Mouse (Mus musculus): ENCODE data around the gene Ltbp1. TPM values are rescaled to one million over a fixed set of nuclear protein-coding genes. Genes with fewer than 3 reads are reported as not detected.

The Ltbp1 gene
- polyA plus RNA-seq, 1 experiment from 2014 or later = 28.3 TPM

GRCm38 (mm10) chr17:75186732-75187509 lies 181.6 kb downstream of the Ltbp1 start:
- H3K27ac ChIP-seq = no peak overlapping the region
- H3K36me3 ChIP-seq = no peaks in the 10 kb centered on the region
- H3K27me3 ChIP-seq = no peaks in the 10 kb centered on the region
- 86% methylated on average over 8 of the region's 8 CpGs for WGBS
- no peak overlapping the region for H3K4me2 ChIP-seq
- ATAC-seq (ENCODE audit: borderline replicate concordance, extremely low read depth, low FRiP score, low TSS enrichment) = no peak
- no peaks in the 10 kb centered on the region for H3K9me3 ChIP-seq
- no peak overlapping the region for H3K9ac ChIP-seq
- H3K4me1 ChIP-seq = peaks cover 6% of the 10 kb centered on the region
- H3K4me3 ChIP-seq = no peak overlapping the region

GRCm38 (mm10) chr17:75196952-75197351 lies 191.6 kb downstream of the Ltbp1 start:
- no peak for ATAC-seq (ENCODE audit: borderline replicate concordance, extremely low read depth, low FRiP score, low TSS enrichment)
- 73% methylated on average over 2 of the region's 2 CpGs for WGBS

GRCm38 (mm10) chr17:75198767-75199166 lies 193.4 kb downstream of the Ltbp1 start:
- no peak overlapping the region for H3K9ac ChIP-seq
- H3K4me3 ChIP-seq = no peak overlapping the region
- H3K9me3 ChIP-seq = no peaks in the 10 kb centered on the region
- H3K4me1 ChIP-seq = no peaks in the 10 kb centered on the region
- no peak for ATAC-seq (ENCODE audit: borderline replicate concordance, extremely low read depth, low FRiP score, low TSS enrichment)
- no peak overlapping the region for H3K4me2 ChIP-seq
- H3K36me3 ChIP-seq = no peaks in the 10 kb centered on the region
- WGBS = 88% methylated on average over 2 of the region's 2 CpGs
- H3K27me3 ChIP-seq = no peaks in the 10 kb centered on the region
- no peak overlapping the region for H3K27ac ChIP-seq

More at GRCm38 (mm10) chr17:75196952-75197351, 191.6 kb downstream of the Ltbp1 start:
- Histone ChIP-seq H3K4me1 (no peaks in the 10 kb centered on the region), H3K9ac (no peak overlapping the region), H3K27me3 (no peaks in the 10 kb centered on the region), H3K36me3 (no peaks in the 10 kb centered on the region), H3K9me3 (no peaks in the 10 kb centered on the region), H3K4me2 (no peak overlapping the region), H3K4me3 (no peak overlapping the region), H3K27ac (no peak overlapping the region)

- Histone ChIP-seq H3K9me3 (no peaks in the 10 kb centered on the region), H3K36me3 (no peaks in the 10 kb centered on the region), H3K4me2 (no peak overlapping the region), H3K27me3 (no peaks in the 10 kb centered on the region), H3K27ac (no peak overlapping the region), H3K9ac (no peak overlapping the region), H3K4me3 (no peak overlapping the region), H3K4me1 (no peaks in the 10 kb centered on the region)
- no peak for ATAC-seq (ENCODE audit: borderline replicate concordance, extremely low read depth, low FRiP score, low TSS enrichment)
- WGBS = 55% methylated on average over 9 of the region's 9 CpGs
These were observed 194.3 kb downstream of the Ltbp1 start for GRCm38 (mm10) chr17:75199694-75200093.

GRCm38 (mm10) chr17:75202314-75202713 lies 196.9 kb downstream of the Ltbp1 start:
- no peaks in the 10 kb centered on the region for H3K9me3 ChIP-seq
- no peaks in the 10 kb centered on the region for H3K4me1 ChIP-seq
- no peak overlapping the region for H3K9ac ChIP-seq
- no peak overlapping the region for H3K4me2 ChIP-seq
- no peak overlapping the region for H3K27ac ChIP-seq
- no peaks in the 10 kb centered on the region for H3K27me3 ChIP-seq
- no peaks in the 10 kb centered on the region for H3K36me3 ChIP-seq
- ATAC-seq (ENCODE audit: borderline replicate concordance, extremely low read depth, low FRiP score, low TSS enrichment) = no peak
- WGBS = 88% methylated on average over 3 of the region's 3 CpGs
- H3K4me3 ChIP-seq = no peak overlapping the region

GRCm38 (mm10) chr17:75204065-75204464 lies 198.7 kb downstream of the Ltbp1 start:
- WGBS = 60% methylated on average over 1 of the region's 1 CpGs
- no peaks in the 10 kb centered on the region for H3K27me3 ChIP-seq

GRCm38 (mm10) chr17:75206281-75206680 lies 200.9 kb downstream of the Ltbp1 start:
- H3K27me3 ChIP-seq = no peaks in the 10 kb centered on the region
- H3K9ac ChIP-seq = no peak overlapping the region
- ATAC-seq (ENCODE audit: borderline replicate concordance, extremely low read depth, low FRiP score, low TSS enrichment) = no peak
- no peaks in the 10 kb centered on the region for H3K4me1 ChIP-seq
- WGBS = 58% methylated on average over 3 of the region's 3 CpGs
- no peak overlapping the region for H3K4me3 ChIP-seq
- H3K9me3 ChIP-seq = no peaks in the 10 kb centered on the region
- no peaks in the 10 kb centered on the region for H3K36me3 ChIP-seq
- no peak overlapping the region for H3K4me2 ChIP-seq
- no peak overlapping the region for H3K27ac ChIP-seq

More at GRCm38 (mm10) chr17:75204065-75204464, 198.7 kb downstream of the Ltbp1 start:
- Histone ChIP-seq H3K4me3 (no peak overlapping the region), H3K4me2 (no peak overlapping the region), H3K9me3 (no peaks in the 10 kb centered on the region), H3K9ac (no peak overlapping the region), H3K4me1 (no peaks in the 10 kb centered on the region), H3K36me3 (no peaks in the 10 kb centered on the region), H3K27ac (no peak overlapping the region)
- no peak for ATAC-seq (ENCODE audit: borderline replicate concordance, extremely low read depth, low FRiP score, low TSS enrichment)

- Histone ChIP-seq H3K27me3 (no peaks in the 10 kb centered on the region), H3K27ac (no peak overlapping the region), H3K36me3 (no peaks in the 10 kb centered on the region), H3K9ac (no peak overlapping the region), H3K4me3 (no peak overlapping the region), H3K4me2 (no peak overlapping the region), H3K4me1 (no peaks in the 10 kb centered on the region), H3K9me3 (no peaks in the 10 kb centered on the region)
- WGBS = 69% methylated on average over 7 of the region's 7 CpGs
- ATAC-seq (ENCODE audit: borderline replicate concordance, extremely low read depth, low FRiP score, low TSS enrichment) = no peak
These were observed 202.9 kb downstream of the Ltbp1 start for GRCm38 (mm10) chr17:75208164-75208698.

- WGBS = 86% methylated on average over 4 of the region's 4 CpGs
- Histone ChIP-seq H3K4me3 (no peak overlapping the region), H3K27me3 (no peaks in the 10 kb centered on the region), H3K36me3 (no peaks in the 10 kb centered on the region), H3K9ac (no peak overlapping the region), H3K27ac (no peak overlapping the region), H3K4me1 (no peaks in the 10 kb centered on the region), H3K4me2 (no peak overlapping the region), H3K9me3 (no peaks in the 10 kb centered on the region)
- ATAC-seq (ENCODE audit: borderline replicate concordance, extremely low read depth, low FRiP score, low TSS enrichment) = no peak
These were observed 205.2 kb downstream of the Ltbp1 start for GRCm38 (mm10) chr17:75210526-75210925.

GRCm38 (mm10) chr17:75216362-75216761 lies 211.0 kb downstream of the Ltbp1 start:
- 86% methylated on average over 2 of the region's 2 CpGs for WGBS
- no peaks in the 10 kb centered on the region for H3K4me1 ChIP-seq
- H3K36me3 ChIP-seq = no peaks in the 10 kb centered on the region
- H3K9me3 ChIP-seq = no peaks in the 10 kb centered on the region
- H3K9ac ChIP-seq = no peak overlapping the region
- no peak overlapping the region for H3K4me3 ChIP-seq
- no peak overlapping the region for H3K27ac ChIP-seq
- ATAC-seq (ENCODE audit: borderline replicate concordance, extremely low read depth, low FRiP score, low TSS enrichment) = no peak
- no peak overlapping the region for H3K4me2 ChIP-seq
- no peaks in the 10 kb centered on the region for H3K27me3 ChIP-seq

- no peaks in the 10 kb centered on the region for H3K27me3 ChIP-seq
- no peak for ATAC-seq (ENCODE audit: borderline replicate concordance, extremely low read depth, low FRiP score, low TSS enrichment)
- H3K27ac ChIP-seq = no peak overlapping the region
- H3K9me3 ChIP-seq = no peaks in the 10 kb centered on the region
- H3K4me2 ChIP-seq = no peak overlapping the region
- WGBS = 81% methylated on average over 6 of the region's 6 CpGs
- no peak overlapping the region for H3K9ac ChIP-seq
- no peak overlapping the region for H3K4me3 ChIP-seq
- H3K4me1 ChIP-seq = no peaks in the 10 kb centered on the region
- H3K36me3 ChIP-seq = no peaks in the 10 kb centered on the region
These were observed 213.3 kb downstream of the Ltbp1 start for GRCm38 (mm10) chr17:75218700-75219099.

GRCm38 (mm10) chr17:75228321-75228720 lies 223.0 kb downstream of the Ltbp1 start:
- Histone ChIP-seq H3K4me1 (no peaks in the 10 kb centered on the region), H3K27me3 (no peaks in the 10 kb centered on the region), H3K9me3 (no peaks in the 10 kb centered on the region), H3K36me3 (no peaks in the 10 kb centered on the region), H3K4me2 (no peak overlapping the region), H3K9ac (no peak overlapping the region), H3K27ac (no peak overlapping the region), H3K4me3 (no peak overlapping the region)
- WGBS = 66% methylated on average over 3 of the region's 3 CpGs
- ATAC-seq (ENCODE audit: borderline replicate concordance, extremely low read depth, low FRiP score, low TSS enrichment) = no peak

Measured in lung, embryonic 15.5 days (tissue).